Mouse (Mus musculus): Measurements from ENCODE around the gene Bptf. TPM values are rescaled to one million over a fixed set of nuclear protein-coding genes. Genes with fewer than 3 reads are reported as not detected.
"Not testable (repeated sequence)": the region's sequence is repeated elsewhere in the genome, so short reads cannot be mapped to it uniquely, and the experiment has no call there.

The Bptf gene
- total RNA-seq, 4 experiments from 2014 or later = 65.3 to 83.4 (median 77.4) TPM

DNA sequence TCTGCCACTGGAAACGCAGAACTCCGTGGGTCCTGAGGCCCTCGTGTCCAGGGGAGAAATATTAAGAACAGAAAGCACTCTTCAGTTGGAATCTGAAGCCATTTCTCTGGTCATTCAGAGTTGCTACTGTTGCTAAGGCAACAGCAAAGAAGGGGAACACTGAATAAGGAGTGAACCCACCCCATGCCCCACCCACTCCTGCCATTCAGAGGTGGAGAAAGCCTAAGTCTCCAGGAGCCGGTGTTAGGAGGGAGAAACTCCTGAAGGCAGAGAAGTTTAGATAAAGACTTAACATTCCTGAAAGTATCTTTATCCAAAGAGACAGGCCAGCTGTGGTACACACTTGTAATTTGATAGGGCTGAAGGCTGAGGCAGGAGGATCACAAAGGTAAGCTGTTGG, 112.6 kb downstream of the Bptf start:
- no peak for DNase-seq (ENCODE audit: low spot score in 2 of 2)

DNA sequence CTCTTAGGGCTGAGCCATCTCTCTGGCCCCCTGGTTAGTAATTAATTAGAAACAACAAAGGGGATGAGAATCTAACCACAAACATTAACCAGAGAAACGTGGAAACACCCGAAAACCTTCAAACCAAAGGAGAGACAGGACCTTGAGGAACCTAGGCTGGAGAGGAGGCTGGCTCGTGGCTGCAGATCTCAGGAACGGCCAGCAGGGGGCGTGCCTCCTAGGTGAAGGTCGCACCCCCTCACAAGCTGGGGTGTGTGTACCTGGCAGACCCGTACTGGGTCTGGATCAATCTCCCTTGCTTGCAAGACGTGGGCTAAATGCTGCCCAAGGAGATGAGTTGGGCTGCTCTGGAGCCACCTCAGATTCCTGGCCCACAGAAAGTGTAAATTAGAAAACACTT, 113.3 kb downstream of the Bptf start:
- no peak for DNase-seq (ENCODE audit: low spot score in 2 of 2)

DNA sequence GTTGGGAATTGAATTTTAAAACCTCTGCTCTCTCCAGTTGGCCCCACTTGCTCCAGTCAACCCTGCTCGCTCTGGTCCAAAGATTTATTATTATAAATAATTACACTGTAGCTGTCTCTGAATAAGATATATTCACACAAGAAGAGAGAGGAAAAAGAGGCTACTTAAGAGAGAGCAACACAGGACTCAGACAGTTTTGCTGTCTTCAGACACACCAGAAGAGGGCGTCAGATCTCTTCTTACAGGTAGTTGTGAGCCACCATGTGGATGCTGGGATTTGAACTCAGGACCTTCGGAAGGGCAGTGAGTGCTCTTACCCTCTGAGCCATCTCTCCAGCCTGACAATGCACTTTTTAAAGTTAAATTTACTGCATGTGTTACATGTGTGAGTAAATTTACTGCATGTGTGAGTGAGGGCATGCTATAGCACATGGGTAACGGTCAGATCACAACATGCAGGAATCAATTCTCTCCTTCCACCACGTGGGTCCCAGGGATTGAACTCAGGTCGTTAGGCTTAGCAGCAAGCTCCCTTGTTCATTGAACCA, 114.5 kb downstream of the Bptf start:
- DNase-seq (ENCODE audit: low spot score in 2 of 2) = no peak

DNA sequence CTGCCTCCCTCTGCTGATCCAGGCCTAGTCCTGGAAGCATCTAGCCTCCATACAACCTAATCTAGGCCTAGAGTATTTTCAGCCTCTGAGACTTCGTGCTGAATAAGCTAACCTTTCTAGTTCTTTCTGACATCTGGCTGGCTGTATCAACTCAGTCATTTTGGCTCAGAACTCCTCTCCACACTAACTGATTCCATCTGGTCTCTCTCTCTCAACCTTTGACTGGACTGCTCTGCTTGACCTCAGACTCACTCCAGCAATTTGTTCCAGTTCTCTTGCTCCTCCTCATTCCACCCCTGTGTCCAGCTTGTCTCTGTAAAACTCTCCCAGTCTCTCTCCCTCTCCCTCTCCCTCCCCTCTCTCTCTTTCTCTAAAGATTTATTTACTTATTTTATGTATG, 115.0 kb downstream of the Bptf start:
- DNase-seq (ENCODE audit: low spot score in 2 of 2) = no peak

DNA sequence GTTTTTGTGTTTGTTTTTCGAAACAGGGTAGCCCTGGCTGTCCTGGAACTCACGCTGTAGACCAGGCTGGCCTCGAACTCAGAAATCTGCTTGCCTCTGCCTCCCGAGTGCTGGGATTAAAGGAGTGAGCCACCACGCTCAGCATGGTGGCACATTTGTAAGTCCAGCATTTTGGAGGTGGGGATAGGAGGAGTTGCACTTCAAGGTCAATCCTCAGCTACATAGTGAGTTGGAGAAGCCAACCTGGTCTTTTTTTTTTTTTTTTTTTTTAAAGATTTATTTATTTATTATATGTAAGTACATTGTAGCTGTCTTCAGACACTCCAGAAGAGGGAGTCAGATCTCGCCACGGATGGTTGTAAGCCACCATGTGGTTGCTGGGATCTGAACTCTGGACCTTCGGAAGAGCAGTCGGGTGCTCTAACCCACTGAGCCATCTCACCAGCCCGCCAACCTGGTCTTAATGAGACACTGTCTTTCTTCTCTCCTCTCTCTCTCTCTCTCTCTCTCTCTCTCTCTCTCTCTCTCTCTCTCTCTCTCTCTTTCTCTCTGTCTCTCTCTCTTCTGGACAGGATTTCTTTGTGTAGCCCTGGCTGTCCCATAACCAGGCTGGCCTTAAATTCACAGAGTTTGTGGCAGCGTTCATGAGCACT, 116.3 kb downstream of the Bptf start:
- DNase-seq (ENCODE audit: low spot score in 2 of 2) = not testable (repeated sequence)

DNA sequence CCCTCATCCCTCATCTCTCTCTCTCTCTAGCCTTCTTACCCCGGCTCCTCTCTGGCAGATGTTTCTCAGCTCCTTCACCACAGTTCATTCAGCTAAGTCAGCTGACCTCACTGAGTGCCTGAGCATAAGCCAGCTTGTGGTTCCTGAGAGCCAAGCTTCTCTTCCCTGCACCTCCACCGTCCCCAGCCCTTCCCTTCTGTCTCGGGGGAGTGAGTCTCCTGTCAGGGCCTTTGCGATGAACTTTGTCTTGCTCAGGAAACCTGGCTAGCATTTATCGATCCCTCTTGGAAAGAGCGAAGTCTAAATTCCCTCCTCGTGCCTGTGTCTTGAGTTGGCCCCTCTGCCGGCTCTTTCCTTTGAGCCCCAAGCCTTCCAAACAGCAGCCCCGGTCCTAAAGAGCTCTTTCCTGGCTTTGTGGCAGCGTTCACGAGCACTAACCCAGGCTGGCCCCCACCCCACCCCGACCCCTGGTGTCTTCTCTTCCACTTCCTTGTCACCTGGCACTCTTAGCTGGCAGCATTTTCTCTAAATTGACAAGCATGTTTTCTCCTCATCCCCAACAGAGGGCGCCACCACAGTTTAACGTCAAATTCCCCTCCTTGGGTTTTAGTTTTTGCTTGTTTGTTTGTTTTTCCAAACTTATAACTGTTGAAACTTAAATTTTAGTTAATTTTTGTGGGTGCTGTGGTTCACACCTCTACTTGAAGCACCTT, 117.2 kb downstream of the Bptf start:
- no peak for DNase-seq (ENCODE audit: low spot score in 2 of 2)

DNA sequence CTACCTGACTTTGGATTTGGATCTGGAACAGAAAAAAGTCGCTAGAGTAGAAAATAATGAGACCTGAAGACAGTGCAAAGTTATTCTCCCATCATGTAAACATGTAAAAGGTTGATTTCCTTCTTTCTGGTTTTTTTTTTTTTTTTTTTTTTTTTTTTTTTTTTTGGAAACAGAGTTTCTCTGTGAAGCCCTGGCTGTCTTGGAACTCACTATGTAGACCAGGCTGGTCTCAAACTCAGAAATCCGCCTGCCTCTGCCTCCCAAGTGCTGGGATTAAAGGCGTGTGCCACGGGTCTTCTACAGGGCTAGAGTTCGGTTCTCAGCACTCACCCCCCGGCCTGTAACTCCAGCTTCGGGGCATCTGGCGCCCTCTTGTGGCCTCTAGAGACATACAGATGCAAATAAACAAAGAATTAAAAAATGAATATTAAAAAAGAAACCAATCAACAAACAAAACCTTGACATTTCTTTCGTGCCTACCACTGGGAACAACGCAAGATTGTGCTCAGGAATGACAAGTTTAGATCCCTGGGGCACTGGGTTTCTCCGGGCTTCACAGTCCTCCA, 117.8 kb downstream of the Bptf start:
- no peak for DNase-seq (ENCODE audit: low spot score in 2 of 2)

DNA sequence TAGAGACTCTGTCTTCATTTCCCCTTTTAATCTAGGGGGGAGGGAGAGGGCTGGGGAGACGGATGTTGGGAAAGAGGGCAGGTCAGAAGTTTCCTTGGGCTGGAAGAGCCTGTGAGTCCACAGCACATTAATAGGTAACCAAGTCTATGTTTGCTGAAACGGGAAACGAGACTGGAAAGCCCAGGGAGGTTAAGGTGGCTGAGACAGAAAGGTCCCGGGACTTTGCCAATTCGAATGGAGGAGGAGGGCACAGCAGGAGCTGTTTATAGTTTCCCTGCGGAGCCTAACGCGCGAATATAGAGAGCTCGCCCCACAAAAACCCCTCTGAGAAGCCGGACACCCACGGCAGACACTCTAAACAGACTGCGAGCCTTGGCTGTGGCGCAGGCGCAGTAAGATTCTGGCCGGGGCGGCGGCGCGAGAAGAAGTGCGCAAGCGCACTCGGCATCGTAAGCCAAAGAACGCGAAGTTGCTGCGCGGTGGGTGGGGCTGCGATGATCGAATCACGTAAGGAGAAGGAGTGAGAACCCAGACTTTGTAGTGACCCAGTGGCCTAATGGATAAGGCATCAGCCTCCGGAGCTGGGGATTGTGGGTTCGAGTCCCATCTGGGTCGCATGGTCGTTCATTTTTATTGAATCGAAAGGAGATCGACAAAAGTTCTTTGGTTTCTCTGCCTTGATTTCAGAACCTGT, 119.5 kb downstream of the Bptf start:
- DNase-seq (ENCODE audit: low spot score in 2 of 2) = peak; percentile 96 to 100

DNA sequence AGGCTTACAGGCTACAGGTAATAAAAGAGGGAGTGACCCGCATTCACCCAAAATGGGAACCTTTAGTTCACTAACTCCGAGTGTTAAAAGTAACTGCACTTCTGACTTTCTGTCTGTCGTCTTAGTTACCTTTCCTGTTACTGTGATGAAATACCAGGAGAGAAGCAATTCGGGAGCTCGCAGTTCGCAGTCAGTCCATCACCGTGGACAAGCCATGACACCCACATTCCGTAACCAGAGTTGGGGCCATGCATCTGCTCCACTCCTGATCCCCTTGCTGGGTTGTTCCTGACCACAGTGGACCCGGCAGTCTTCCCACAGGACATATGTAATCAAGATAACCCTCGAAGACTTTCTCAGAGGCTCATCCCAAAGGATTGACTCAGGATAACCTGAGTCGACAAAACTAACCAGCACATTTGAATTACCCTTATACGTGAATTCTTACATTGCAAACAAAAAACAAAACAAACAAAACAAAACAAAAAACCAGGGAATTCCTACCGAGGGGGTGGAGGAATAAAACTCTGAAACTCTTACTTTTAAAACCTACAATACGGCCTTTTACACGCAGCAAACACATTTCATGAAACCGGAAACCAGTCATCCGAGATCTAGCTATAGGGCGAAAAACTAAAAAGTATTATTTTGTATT, 120.1 kb downstream of the Bptf start:
- DNase-seq (ENCODE audit: low spot score in 2 of 2) = no peak

DNA sequence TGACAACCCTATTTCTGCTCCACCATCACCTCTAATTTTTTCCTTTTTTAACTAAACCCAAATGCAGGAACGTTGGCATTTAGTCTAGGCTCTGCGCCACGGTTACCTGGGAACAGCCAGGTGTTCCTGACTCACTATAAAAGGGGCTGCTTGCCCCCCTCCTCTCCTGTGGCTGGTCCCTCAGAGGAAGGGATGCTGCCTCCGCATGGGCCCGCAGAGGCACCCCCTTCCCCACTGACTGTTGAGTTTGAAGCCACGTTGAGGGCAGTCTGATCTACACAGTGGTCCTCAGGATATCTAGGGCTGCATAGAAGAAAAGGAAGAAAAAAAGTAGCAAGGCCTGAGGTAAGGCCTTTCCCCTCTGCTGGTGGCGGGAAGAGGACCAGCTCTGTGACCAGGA, 120.8 kb downstream of the Bptf start:
- no peak for DNase-seq (ENCODE audit: low spot score in 2 of 2)

DNA sequence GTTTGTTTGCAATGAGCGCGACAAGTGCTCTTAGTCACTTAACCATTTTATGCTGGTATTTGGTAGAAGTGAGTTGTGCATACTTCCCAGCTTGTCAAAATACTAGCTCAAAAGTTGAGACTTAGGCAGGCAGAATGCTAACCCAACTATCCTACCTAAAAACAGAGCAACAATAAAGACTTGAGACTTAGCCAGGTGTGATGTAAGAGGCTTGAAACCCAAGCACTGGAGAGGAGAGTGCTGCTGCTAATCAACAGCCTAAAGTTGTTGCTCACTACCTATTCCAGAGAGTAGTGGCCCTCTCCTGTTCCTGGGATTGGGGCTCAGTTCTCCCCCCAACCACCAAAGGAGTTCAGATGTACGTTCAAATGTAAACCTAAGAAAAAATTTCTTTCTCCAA, 121.5 kb downstream of the Bptf start:
- DNase-seq (ENCODE audit: low spot score in 2 of 2) = no peak

DNA sequence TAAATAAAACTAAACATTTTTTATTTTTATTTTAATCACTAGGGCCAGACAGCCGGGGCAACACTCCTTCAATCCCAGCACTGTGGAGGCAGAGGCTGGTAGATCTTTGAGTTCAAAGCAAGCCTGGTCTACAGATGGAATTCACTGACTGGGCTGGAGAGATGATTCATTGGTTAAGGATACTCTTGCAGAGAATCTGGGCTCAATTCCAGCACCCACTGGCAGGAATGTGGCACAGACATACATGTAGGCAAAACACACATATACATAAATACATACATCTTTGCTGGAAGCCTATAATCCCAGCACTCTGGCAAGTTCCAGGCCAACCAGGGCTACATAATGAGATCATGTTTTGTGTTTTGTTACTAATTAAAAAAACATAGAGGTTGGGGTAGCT, 126.4 kb downstream of the Bptf start:
- DNase-seq (ENCODE audit: low spot score in 2 of 2) = no peak

DNA sequence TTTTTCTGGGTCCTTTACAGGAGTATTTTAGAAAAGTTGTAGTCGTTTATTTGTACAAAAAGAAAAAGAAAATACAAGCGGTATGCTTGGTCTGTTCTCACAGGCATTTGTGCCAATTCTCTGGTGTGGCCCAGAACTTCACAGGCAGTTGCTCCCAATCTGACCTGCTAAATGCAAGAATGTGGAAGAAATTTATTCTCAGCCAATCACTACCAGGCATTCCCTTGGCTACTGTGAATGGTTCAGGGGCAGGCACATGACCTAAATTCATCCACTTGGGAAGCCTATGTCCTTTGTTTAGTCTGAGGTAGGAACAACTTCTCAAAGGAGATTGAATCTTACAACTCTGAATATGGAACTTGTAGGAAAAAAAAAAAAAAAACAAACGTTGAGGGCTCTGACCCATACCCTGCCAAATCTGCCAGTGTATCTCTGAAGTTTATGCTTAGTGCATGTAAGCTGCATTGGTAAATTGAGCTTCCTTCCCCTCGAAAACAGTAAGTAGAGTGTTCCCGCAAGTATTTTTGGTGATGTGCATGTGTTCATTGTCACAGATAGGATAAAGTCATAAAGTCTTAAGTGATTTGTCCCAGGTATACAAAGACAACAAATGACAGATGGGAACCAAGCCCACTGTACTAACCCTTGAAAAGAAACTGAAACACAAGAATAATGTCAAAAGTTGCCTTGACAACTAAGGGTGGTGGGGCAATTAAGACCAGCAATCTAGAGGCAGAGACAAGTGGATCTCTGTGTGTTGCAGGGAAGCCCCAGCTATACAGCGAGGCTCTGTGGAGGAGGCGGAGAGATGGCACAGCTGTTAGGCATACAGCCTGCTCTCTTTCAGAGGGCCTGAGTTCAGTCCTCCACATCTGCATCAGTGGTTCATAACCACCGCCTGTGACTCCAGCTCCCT, 129.9 kb downstream of the Bptf start:
- DNase-seq (ENCODE audit: low spot score in 2 of 2) = no peak

DNA sequence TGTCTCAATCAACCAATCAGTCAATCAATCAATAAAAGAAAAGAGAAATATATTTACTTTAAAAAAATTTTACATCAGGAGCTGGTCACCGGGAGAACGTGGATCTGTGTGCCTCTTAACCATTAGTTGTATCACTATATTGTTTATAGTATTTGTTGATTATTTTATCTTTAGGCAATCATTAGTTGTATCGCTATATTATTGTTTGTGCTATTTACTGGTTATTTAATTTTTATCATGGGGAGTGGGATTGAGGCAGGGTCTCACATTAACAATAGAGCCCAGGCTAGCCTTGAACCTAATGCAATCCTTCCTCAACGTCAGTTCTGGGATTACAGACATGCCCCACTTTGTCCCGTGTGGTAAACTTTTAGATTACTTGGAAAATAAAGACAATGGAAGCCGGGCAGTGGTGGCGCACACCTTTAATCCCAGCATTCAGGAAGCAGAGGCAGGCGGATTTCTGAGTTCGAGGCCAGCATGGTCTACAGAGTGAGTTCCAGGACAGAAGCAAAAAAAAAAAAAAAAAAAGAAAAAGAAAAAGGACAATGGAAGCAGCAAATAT, 131.9 kb downstream of the Bptf start:
- DNase-seq (ENCODE audit: low spot score in 2 of 2) = no peak

DNA sequence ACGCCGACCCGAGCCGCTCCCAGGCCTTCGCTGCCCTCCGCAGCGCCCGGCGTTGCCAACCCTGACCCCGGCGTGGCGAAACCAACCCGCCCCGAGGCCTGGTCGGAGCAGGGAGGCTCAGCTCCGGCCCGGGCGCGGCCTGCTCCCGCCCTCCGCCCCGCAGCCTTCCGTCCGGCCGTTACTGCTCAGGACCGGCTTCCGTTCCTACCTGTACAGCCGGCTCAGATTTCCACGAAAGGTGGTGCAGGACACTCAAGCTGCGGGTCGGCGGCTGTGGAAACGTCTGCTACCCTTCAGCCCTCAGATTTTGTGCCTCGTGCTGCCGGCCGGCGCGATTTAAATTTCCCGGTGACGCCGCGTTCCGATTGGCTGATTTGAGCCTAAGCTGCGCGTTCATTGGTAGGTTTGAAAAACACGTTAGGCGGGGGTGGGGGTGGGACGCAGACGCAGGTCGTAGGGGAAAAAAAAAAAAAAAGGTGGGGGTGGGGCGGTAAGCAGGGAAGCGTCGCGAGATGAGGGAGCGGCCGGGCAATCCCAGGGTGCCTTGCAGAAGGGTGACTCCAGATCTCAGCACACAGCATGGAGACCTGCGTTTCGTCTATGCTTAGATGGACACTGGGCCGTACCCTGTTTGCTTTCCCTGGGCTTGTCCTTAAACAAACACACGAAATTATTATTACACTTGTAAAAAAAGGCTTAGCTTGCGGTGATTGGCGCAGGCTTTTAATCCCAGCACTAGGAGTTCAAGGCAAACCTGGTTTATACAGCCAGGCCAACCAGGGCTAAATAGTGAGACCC, 132.6 kb downstream of the Bptf start, which contains the start of gene Kpna2:
Gene Kpna2 (minus strand): TSS at position 391 of the 798 bp plus-strand sequence.
- peak; percentile 81 to 90 for DNase-seq (ENCODE audit: low spot score in 2 of 2)

DNA sequence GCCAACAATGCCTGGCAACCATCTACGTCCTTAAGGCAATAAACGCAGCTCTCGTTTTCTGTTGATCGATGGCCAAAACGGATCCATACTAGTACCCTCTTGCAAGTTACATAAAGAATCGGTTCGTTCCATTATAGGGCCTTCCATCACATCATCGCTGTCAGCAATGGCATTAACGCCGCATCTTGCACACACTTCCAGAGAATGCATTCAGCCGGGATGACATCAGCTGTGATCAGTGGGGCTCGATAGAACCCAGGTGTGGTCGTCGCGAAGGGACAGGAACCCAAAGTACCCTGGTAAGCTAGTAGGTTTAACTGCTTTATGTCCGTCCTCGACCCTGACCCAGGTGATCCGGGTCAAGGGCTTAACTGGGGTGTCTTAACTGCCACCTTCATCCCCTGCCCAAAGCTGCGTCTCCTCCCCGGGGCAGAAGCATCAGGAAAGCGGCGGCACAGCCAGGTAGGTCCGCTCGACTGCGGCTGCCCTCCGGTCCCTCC, 133.2 kb downstream of the Bptf start:
- DNase-seq (ENCODE audit: low spot score in 2 of 2) = peak in 1 of 2 experiments; percentile 29

DNA sequence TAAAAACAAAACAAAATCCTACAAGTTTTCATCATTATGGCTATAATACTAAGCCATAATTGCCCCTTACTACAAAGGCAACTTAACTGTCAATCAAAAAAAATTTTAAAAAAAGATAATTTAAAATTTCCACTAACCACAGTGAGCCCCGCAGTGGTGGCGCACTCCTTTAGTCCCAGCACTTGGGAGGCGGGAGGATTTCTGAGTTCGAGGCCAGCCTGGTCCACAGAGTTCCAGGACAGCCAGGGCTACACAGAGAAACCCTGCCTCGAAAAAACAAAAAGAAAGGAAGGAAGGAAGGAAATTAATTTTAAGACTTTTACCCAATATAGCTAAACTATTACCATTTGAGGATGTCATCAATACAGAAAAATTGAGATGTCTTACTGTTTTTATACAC, 134.0 kb downstream of the Bptf start:
- no peak for DNase-seq (ENCODE audit: low spot score in 2 of 2)

DNA sequence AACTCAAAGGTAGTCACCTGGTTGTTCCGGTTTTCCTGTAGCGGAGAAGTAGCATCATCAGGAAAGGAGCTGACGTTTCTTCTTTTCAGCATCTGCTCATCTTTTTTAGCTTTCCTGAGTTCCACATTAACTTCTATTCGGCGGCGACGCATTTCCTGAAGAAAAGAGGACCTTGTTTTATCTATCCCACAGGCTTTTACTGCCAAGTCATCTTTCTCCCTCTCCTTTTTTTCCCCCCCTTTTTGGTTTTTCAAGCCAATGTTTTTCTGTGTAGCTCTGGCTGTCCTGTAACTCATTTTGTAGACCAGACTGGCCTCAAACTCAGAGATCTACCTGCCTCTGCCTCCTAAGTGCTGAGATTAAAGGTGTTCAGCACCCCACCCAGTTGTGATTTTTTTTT, 135.4 kb downstream of the Bptf start:
- not testable (repeated sequence) for DNase-seq (ENCODE audit: low spot score in 2 of 2)

Data from layer of hippocampus, adult 8-10 months (tissue).